Mouse (Mus musculus) megakaryocyte progenitor cell, adult 5-6 weeks (primary cell): Measurements from ENCODE around the gene Tbx21. TPM values are rescaled to one million over a fixed set of nuclear protein-coding genes. Genes with fewer than 3 reads are reported as not detected.

ENCODE experiments used
- ATAC-seq: replicated peaks from 2 replicates; pipeline ENCODE4 v1.8.0; 2016; ENCODE audit warnings: mild to moderate bottlenecking, moderate TSS enrichment, inconsistent platforms; ENCODE audit not compliant: poor library complexity
- total RNA-seq, 2 experiments: library from RNA; stranded (forward) in 1 of 2; stranded (reverse) in 1 of 2; fragments of 157-497, 149-512 nt in 1 of 2; fragments of 200-1000 nt in 1 of 2; gene quantifications; 2 replicates each; pipeline versions ENCODE4 v1.2.3 to v1.2.4; 2015 to 2017

The Tbx21 gene
- total RNA-seq, 2 experiments from 2014 or later: not detected

- no peak for ATAC-seq
Measured at GRCm38 (mm10) chr11:97084821-97085505, 30.2 kb downstream of the Tbx21 start.

GRCm38 (mm10) chr11:97083401-97084140 lies 31.6 kb downstream of the Tbx21 start:
- 0 out of 2 replicates have a peak, but pooled peaks have one; percentile 14 for ATAC-seq

DNA sequence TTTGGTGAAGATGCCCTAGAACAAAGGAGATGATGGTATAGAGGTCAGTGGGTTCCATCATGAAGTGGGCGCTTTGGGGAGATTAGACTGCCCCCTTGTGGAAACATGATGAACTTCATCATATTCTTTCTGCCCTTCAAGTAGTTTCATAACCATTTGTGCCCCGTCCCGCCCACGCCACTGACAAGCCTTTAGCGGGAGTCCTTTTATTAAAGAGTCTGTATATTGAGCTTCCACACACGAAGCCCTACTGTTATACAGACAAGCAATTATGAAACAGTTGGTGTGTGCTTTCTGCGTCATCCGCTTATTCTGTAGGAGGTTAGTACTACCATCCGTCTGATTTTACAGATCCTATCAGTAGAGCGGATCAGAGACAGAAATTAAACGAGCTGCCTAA lies 32.2 kb downstream of the Tbx21 start:
- peak; percentile 87 for ATAC-seq

- ATAC-seq: no peak
Measured at GRCm38 (mm10) chr11:97080291-97080690, 34.8 kb downstream of the Tbx21 start.

DNA sequence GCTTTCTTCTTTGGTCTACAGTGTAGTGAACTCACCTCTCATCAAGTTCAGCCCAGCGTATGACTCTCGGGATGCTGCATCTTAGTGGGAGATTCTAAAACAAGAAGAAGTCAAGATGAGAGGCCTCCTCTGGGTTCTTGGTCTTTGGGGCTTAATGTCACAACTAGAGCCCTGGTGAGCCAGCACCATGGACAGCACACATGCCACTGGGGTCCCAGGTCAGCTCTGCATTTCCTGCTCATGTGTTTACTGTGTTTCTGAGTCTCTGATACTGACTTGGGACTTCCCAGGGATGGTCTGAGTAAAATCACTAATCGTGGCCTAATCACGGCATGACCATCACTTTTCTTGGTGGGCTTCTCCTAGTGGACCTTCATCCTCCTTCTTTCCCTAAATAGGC lies 36.4 kb downstream of the Tbx21 start:
- peak; percentile 64 for ATAC-seq

GRCm38 (mm10) chr11:97074235-97074634 lies 40.9 kb downstream of the Tbx21 start:
- ATAC-seq: no peak

GRCm38 (mm10) chr11:97072533-97072932 lies 42.6 kb downstream of the Tbx21 start:
- peak; percentile 72 for ATAC-seq

GRCm38 (mm10) chr11:97071129-97071528 lies 44.0 kb downstream of the Tbx21 start:
- no peak for ATAC-seq

GRCm38 (mm10) chr11:97069770-97070169 lies 45.4 kb downstream of the Tbx21 start:
- no peak for ATAC-seq

DNA sequence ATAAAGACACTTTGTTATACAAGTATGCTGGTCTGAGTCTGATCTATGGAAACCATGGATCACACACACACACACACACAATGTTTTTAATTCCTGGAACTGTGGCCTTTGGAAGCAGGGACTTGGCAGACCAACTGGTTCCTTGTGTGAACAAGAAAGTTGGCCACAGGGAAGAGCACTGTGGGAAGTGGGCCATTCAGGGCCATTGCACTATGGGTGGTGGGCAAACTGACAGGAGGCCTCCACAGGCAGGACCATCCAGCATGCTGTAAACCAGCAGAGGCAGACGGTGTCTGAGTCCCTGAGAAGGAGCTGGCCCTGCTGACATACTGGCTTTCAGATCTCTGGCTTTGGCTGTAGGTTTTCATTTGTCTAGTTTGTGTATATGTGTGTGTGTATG lies 45.8 kb downstream of the Tbx21 start:
- ATAC-seq: no peak

DNA sequence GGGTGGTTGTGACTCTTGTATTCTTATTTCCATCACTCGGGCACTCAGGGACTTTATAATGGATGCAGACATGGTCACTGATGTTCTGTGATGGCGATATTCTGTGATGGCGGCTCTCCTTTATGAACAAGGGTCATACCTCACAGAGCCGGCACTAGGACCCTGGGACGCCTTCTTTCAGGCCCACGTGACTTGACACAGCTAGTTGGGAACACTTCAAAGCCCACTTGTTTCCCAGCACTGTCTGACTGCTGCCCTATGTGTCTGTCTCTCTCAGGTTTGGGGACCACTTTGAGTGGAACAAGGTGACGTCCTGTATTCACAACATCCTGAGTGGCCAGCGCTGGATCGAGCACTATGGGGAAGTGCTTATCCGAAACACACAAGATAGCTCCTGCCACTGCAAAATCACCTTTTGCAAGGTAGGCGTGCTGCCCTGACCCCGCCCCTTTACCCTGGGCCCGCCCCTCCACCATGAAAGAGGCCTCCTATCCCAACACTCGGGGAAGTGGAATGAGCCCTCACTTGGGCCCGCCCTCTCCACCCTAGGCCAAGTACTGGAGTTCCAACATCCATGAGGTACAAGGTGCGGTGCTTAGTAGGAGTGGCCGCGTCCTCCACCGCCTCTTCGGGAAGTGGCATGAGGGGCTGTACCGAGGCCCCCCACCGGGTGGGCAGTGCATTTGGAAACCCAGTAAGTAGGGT lies 48.3 kb downstream of the Tbx21 start:
- ATAC-seq: no peak

DNA sequence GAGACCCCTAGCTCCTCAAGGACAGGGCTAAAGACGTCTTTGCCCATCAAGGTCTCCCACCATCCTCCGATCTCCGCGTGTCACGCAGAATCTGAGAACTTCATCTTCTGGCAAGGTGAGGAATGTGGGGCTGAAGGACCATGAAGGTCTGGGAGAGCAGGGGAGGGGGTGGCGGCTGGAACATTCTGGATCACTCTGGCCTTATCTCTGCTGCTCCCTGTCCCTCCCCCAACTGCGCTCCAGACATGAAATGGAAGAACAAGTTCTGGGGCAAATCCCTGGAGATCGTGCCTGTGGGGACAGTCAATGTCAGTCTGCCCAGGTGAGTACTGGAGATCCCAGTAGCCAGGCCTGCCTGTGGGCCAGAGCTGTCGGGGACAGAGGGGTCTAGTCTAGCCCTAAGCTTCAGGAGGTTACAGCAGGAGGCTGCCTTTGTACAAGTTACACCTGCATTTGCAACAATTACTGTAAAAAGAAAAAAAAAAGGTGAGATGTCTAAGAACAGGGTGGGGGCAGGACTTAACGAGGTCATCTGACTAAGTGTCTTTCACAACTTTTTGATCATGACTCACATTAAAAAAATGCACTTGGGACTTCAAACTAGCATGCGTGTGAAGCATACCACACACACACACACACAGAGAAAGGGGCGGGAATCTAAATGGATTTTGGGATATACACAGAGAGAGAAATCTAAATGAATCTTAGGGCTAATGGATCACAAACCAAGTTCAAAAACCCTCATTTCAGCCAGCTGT lies 49.4 kb downstream of the Tbx21 start:
- no peak for ATAC-seq

DNA sequence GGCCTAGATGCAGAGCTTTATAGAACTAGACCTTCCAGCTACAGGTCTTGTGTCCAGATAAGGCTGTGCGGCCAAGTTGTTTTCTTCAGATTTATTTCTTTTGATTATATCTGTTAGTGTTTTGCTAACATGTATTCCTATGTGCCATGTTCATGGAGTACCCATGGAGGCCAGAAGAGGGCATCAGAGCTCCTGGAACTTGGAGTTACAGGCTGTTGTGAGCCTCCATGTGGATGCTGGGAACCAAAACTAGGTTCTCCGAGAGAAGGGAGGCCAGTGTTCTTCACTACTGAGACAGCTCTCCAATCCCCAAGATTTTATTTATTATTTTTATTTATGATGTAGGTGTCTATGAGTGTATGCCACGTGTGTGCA lies 51.2 kb downstream of the Tbx21 start:
- ATAC-seq: no peak

DNA sequence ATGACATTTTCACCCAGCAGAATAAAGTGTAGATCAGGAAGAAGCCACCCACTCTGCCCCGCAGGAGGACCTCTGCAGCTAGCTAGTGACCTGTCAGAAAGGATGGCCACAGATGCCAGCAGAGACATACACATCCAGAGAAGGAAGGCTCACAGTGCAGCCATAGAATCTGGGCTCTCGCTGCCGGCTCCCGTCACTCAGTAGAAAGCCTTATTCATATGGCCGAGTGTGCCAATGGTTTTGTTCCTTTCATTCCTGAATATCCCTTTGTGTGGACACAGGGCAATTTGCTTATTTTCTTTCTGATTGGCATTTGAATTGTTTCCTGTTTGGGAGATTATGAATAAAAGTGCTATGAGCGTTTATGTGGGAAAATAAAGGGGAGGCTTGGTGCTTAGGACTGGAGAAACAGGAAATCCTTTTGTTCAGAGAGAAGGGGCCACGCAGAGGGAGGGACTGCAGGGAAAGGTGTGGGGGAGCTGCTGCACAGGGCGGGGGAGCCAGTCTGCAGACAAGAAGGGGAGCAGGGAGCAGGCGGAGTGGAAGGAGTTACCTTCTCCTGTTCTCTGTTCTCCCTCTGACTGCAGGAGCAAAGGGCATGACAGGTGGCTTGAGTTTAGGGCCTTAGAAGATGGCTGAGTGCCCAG lies 51.7 kb downstream of the Tbx21 start:
- ATAC-seq: no peak

- ATAC-seq: peak; percentile 57
Measured at GRCm38 (mm10) chr11:97052219-97052646, 62.9 kb downstream of the Tbx21 start.

DNA sequence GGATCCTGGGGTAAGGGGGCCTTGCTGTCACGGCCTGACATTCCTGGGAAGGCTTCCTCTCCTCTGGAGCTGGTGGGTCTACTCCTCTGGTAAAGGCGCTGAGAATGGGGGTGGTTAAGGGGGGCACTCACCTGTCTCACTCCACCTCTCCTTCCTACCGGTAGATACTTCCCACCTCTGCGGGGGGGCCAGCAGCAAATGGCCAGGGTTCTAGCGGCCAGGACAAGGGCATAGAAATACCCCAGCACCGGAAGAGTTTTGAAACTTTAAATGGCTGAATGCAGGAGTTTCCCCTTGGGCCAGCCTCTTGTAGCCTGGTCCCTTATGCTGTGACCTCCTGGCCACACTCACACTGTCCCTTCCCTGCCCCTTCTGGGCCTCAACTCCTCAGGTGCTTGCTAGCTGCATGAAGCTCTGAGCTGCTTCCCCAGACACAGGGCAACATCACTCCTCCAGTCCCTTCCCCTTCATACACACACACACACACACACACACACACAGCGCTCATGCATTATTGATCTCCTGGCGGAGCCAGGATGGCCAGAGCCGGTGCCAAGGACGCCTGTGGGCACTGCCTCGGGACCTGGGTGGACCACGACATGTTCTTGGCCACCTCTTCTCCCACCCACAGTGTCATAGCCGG lies 64.1 kb downstream of the Tbx21 start:
- ATAC-seq: 0 out of 2 replicates have a peak, but pooled peaks have one; percentile 18

DNA sequence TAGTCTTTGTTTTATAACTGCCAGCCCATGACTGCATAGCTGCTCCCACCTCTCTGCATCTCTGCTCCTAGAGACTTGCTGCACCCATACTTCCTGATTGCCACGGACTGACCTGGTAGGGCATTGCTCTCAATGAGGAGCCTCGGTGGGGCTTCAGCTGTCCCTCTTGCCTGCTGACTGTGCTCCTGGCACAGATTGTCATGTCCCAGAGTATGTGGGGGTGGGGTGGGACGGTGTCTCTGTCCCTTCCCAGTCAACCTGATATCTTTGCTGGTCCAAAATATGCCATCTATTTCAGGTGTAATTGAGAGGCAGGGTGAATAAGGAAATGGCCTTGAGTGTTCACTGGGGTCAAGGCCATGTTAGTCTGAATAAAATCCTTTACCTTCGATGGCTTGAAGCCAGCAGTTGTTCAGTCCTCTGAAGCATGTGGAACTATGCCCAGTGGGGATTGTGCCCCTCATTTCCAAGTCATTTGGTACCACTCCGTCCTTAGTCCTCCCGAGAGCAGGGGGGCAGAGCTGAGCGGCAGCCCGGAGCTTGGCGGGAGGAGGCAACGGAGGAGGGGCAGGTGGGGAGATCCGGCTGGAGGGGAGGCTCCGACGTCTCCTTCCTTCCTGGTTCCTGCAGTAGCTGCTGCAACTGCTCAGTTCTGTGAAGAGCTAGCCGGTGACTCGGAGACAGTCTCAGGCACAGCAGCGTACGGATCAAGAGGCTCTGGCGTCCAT lies 64.8 kb downstream of the Tbx21 start, which contains the start of gene Osbpl7:
Osbpl7 (plus strand) TSS at position 413 of the 728 bp plus-strand sequence.
- peak; percentile 86 for ATAC-seq

DNA sequence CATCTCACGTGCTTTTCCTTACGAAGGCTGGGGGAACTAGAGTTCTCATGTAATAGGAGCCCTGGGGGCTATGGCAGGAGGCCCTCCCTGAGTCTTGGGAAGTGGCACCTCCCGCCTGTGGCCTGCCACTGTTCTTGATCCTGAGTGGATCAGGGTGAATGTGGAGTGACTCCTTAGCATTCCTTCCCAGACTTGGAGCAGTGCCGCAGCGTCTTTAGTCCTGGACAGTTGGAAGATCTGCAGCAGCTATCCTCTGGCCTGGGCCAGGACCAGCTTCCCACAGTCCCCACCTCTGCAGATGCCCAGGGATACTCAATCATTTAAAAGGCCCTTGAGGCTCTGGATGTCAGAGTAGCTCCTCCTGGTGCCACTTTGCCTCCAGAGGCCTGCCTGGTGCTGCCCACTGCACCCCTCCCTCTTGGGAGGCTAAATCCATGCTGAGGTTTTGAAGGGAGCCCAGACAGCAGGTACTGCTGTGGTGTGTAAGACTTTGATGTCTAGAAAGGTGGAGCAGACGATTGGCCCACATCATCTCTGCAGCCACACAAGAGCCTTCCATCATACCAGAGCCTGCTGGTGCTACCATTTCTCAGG lies 65.5 kb downstream of the Tbx21 start:
- ATAC-seq: no peak
